Mouse (Mus musculus) hindbrain, embryonic 10.5 days (tissue): Measurements from ENCODE around the gene Mrpl19. TPM values are rescaled to one million over a fixed set of nuclear protein-coding genes. Genes with fewer than 3 reads are reported as not detected.

Source experiments
- DNase-seq: peaks from one replicate; pipeline ENCODE4 v3.0.0-alpha.2; 2017; ENCODE audit warnings: low spot score
- H3K27ac ChIP-seq: fragments of 300-500 bp; sonication (generic); 2 replicates; pipeline ENCODE4 v1.5.1; 2016; ENCODE audit warnings: mild to moderate bottlenecking, moderate library complexity
- H3K27me3 ChIP-seq: fragments of 300-500 bp; sonication (generic); 2 replicates; pipeline ENCODE4 v1.6.1; 2016; ENCODE audit warnings: mild to moderate bottlenecking; ENCODE audit not compliant: poor library complexity, insufficient read depth, severe bottlenecking
- H3K36me3 ChIP-seq: fragments of 300-500 bp; sonication (generic); 2 replicates; pipeline ENCODE4 v1.6.1; 2016; ENCODE audit warnings: mild to moderate bottlenecking, moderate library complexity
- H3K4me1 ChIP-seq: fragments of 300-500 bp; sonication (generic); replicated peaks from 2 replicates; pipeline ENCODE4 v1.6.1; 2016; ENCODE audit warnings: mild to moderate bottlenecking
- H3K4me3 ChIP-seq: fragments of 300-500 bp; sonication (generic); 2 replicates; pipeline ENCODE4 v1.5.1; 2016; ENCODE audit warnings: mild to moderate bottlenecking, moderate library complexity
- H3K9me3 ChIP-seq: fragments of 300-500 bp; sonication (generic); 2 replicates; pipeline ENCODE4 v1.6.1; 2016; ENCODE audit warnings: mild to moderate bottlenecking, moderate library complexity
- WGBS: fragments of 180-500 bp; shearing (Covaris S2); methylation state at CpG from one replicate; pipeline ENCODE4 v1.1.7; 2016; 5-methylcytosine and 5-hydroxymethylcytosine counted together
- polyA plus RNA-seq: library from polyadenylated mRNA; unstranded; fragments of >200 nt; fragmentation: Nextera tagmentation; extraction: Ambion mirVana; gene quantifications from 2 replicates; pipeline ENCODE4 v1.2.1, GENCODE M21; 2016

The Mrpl19 gene
- polyA plus RNA-seq: 59.2 and 62.2 TPM in 2 replicates

DNA sequence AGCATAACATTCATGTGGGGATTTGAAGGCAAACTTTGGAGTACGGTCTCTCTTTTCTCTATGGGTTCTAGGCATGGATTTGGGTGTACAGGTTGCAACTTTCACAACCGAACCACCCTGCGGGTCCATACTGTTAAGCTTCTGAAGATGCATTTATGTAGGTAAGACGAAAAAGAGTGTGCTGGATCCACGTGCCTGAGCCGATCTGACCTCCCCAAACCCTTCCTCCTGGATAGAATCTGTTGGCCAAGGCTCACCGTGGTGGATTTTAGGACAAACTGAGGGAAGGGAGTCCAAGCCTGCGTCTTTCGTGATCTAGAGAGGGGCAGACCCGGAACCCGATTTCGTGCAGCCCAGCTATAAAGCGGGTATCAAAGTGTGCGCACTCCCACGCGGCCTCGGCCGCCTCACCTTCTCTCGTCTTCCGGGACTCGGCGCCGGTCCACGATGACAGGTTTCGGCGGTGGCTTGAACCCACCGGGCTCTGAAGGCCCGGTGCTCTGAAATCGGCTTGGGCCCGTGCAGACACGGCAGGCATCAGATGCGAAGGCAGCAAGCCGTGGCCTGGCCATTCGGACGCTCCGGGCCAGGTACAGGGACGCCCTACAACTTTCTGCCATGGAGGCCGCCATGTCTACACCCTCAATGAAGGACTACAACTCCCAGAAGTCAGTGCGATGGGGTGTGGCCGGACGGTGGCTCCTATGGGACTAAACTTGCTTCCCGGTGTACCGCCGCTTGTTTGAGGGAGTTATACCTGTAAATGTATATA, at the start of gene Mrpl19:
TSS of gene Mrpl19 (minus strand) at position 663 of the 772 bp plus-strand sequence.
- Histone ChIP-seq H3K27ac (peak within 1 kb of the TSS; percentile 88), H3K4me3 (peak within 1 kb of the TSS; percentile 88), H3K9me3 (no peaks in the 10 kb centered on the region), H3K4me1 (peaks cover 10% of the 10 kb centered on the region), H3K36me3 (peaks cover 35% of the 10 kb centered on the region), H3K27me3 (no peaks in the 10 kb centered on the region)
- DNase-seq: peak; percentile 89
- WGBS: under 1% methylated on average over 44 of the region's 44 CpGs

GRCm38 (mm10) chr6:82012392-82012791, 46.6 kb upstream of the Mrpl19 start:
- WGBS: 56% methylated on average over 1 of the region's 1 CpGs
- Histone ChIP-seq H3K27me3 (no peaks in the 10 kb centered on the region), H3K4me1 (no peaks in the 10 kb centered on the region; the same call in 1 of the 2 replicates), H3K36me3 (no peaks in the 10 kb centered on the region), H3K4me3 (no peak overlapping the region), H3K9me3 (no peaks in the 10 kb centered on the region), H3K27ac (no peak overlapping the region)
- no peak for DNase-seq

GRCm38 (mm10) chr6:81990049-81990810, 24.5 kb upstream of the Mrpl19 start:
- no peaks in the 10 kb centered on the region for H3K36me3 ChIP-seq
- DNase-seq: peak; percentile 6
- peaks cover 15% of the 10 kb centered on the region for H3K27me3 ChIP-seq
- H3K4me1 ChIP-seq: peaks cover 15% of the 10 kb centered on the region
- no peak overlapping the region for H3K4me3 ChIP-seq
- no peaks in the 10 kb centered on the region for H3K9me3 ChIP-seq
- WGBS: 51% methylated on average over 20 of the region's 20 CpGs
- 0 out of 2 replicates have a peak overlapping the region, but pooled peaks have one; percentile 40 for H3K27ac ChIP-seq

GRCm38 (mm10) chr6:81988341-81988740, 22.6 kb upstream of the Mrpl19 start:
- Histone ChIP-seq H3K27me3 (peaks cover 15% of the 10 kb centered on the region), H3K9me3 (no peaks in the 10 kb centered on the region), H3K27ac (no peak overlapping the region), H3K36me3 (no peaks in the 10 kb centered on the region), H3K4me1 (peaks cover 18% of the 10 kb centered on the region), H3K4me3 (no peak overlapping the region)
- 97% methylated on average over 5 of the region's 5 CpGs for WGBS
- DNase-seq: no peak

GRCm38 (mm10) chr6:81987580-81987979, 21.8 kb upstream of the Mrpl19 start:
- Histone ChIP-seq H3K4me1 (peaks cover 18% of the 10 kb centered on the region), H3K9me3 (no peaks in the 10 kb centered on the region), H3K27me3 (peaks cover 15% of the 10 kb centered on the region), H3K36me3 (no peaks in the 10 kb centered on the region), H3K4me3 (no peak overlapping the region), H3K27ac (peak overlapping the region; percentile 70; the same call in 1 of the 2 replicates)
- 63% methylated on average over 3 of the region's 3 CpGs for WGBS
- DNase-seq: no peak

GRCm38 (mm10) chr6:81987010-81987409, 21.3 kb upstream of the Mrpl19 start:
- Histone ChIP-seq H3K27me3 (peaks cover 15% of the 10 kb centered on the region), H3K4me1 (peaks cover 18% of the 10 kb centered on the region), H3K27ac (peak overlapping the region; percentile 70), H3K4me3 (no peak overlapping the region), H3K36me3 (no peaks in the 10 kb centered on the region), H3K9me3 (no peaks in the 10 kb centered on the region)
- peak; percentile 84 for DNase-seq
- 3% methylated on average over 9 of the region's 9 CpGs for WGBS

DNA sequence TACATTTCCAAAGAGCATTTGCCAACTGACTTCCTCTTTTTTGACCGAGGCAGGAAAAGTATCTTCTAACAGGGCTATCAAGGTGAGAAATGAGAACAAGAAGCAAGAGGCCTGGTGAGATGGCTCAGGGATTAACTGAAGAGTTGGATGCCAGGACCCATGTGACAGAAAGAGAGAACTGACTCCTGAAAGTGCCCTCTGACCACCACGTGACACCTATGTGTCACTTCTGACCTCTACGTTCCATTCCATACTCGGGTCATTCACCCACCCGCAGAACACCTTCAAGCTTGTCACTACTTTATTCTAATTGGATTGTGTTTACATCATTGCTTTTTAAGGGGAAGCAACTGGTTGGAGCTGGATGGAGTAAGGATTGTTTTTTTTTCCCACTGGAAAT, 20.8 kb upstream of the Mrpl19 start:
- WGBS: 63% methylated on average over 5 of the region's 5 CpGs
- no peak for DNase-seq

GRCm38 (mm10) chr6:81986171-81986570, 20.4 kb upstream of the Mrpl19 start:
- DNase-seq: no peak
- Histone ChIP-seq H3K4me3 (no peak overlapping the region), H3K27me3 (peaks cover 15% of the 10 kb centered on the region), H3K27ac (no peak overlapping the region), H3K4me1 (peaks cover 18% of the 10 kb centered on the region), H3K36me3 (no peaks in the 10 kb centered on the region), H3K9me3 (no peaks in the 10 kb centered on the region)
- WGBS: 92% methylated on average over 8 of the region's 8 CpGs

More for the DNA sequence above, 20.8 kb upstream of the Mrpl19 start:
- H3K4me3 ChIP-seq: no peak overlapping the region
- H3K27me3 ChIP-seq: peaks cover 15% of the 10 kb centered on the region
- H3K4me1 ChIP-seq: peaks cover 18% of the 10 kb centered on the region
- H3K27ac ChIP-seq: no peak overlapping the region
- no peaks in the 10 kb centered on the region for H3K9me3 ChIP-seq
- H3K36me3 ChIP-seq: no peaks in the 10 kb centered on the region

DNA sequence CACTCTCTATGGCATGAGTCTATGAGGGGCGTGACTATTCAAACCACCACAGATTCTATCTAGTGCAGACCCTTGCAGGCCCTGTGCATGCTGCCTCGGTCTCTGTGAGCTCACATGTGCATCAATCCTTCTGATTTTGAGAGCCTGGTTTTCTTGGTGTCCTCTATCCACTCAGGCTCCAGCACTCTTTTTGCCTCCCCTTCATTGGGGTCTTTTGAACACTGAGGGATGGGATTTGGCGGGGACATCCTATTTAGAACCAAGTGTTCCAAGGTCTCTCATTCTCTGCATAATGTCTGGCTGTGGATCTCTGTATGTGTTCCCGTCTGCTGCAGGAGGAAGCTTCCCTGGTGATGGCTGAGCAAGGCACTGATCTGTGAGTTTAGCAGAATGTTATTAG, 13.5 kb upstream of the Mrpl19 start:
- 90% methylated on average over 4 of the region's 4 CpGs for WGBS
- H3K36me3 ChIP-seq: no peaks in the 10 kb centered on the region

GRCm38 (mm10) chr6:81975971-81976621, 10.3 kb upstream of the Mrpl19 start:
- Histone ChIP-seq H3K4me3 (no peak overlapping the region), H3K9me3 (no peaks in the 10 kb centered on the region), H3K27me3 (no peaks in the 10 kb centered on the region), H3K27ac (no peak overlapping the region), H3K36me3 (no peaks in the 10 kb centered on the region), H3K4me1 (no peaks in the 10 kb centered on the region)
- peak; percentile 72 for DNase-seq
- 37% methylated on average over 7 of the region's 7 CpGs for WGBS

More for the DNA sequence above, 13.5 kb upstream of the Mrpl19 start:
- no peak overlapping the region for H3K4me3 ChIP-seq
- no peak for DNase-seq
- H3K27ac ChIP-seq: no peak overlapping the region
- no peaks in the 10 kb centered on the region for H3K4me1 ChIP-seq
- no peaks in the 10 kb centered on the region for H3K9me3 ChIP-seq
- no peaks in the 10 kb centered on the region for H3K27me3 ChIP-seq

GRCm38 (mm10) chr6:81972595-81972994, 6.8 kb upstream of the Mrpl19 start:
- Histone ChIP-seq H3K27ac (no peak overlapping the region), H3K4me3 (no peak overlapping the region), H3K4me1 (no peaks in the 10 kb centered on the region), H3K9me3 (no peaks in the 10 kb centered on the region), H3K36me3 (no peaks in the 10 kb centered on the region), H3K27me3 (no peaks in the 10 kb centered on the region)
- 86% methylated on average over 8 of the region's 8 CpGs for WGBS
- no peak for DNase-seq

GRCm38 (mm10) chr6:81971196-81971595, 5.4 kb upstream of the Mrpl19 start:
- no peak for DNase-seq
- WGBS: 90% methylated on average over 7 of the region's 7 CpGs
- Histone ChIP-seq H3K36me3 (no peaks in the 10 kb centered on the region), H3K27me3 (no peaks in the 10 kb centered on the region), H3K9me3 (no peaks in the 10 kb centered on the region), H3K27ac (no peak overlapping the region), H3K4me1 (no peaks in the 10 kb centered on the region), H3K4me3 (no peak overlapping the region)
